Comparison of ENCODE assay signal across 11 mouse cellular contexts in genomic region chr2:125558634-125559589, GRCm38 (mm10). TPM values are rescaled to one million over a fixed set of nuclear protein-coding genes. Genes with fewer than 3 reads are reported as not detected.
DNase-seq lines count a peak whose midpoint lies in the region; ATAC-seq and TF ChIP-seq lines count a peak whose summit lies in the region.
"Had no signal": no experiment of that assay in that cellular context is flagged by ENCODE, and none has a peak within 500 bp of the region (broad histone marks: within the 10 kb centered on the region; RNA-seq: fewer than 3 reads in every experiment).

No protein-coding gene starts in this region.

- no peak overlapping the region for H3K9ac ChIP-seq in kidney, embryonic 16.5 days (replicated peaks; ENCODE audit: low read length)
- no peak overlapping the region for H3K9ac ChIP-seq in hindbrain, embryonic 11.5 days (ENCODE audit: low read depth, low read length)

- DNase-seq in kidney, adult 11 months: peak; percentile 6
- DNase-seq in testis, postnatal 14 days (ENCODE audit: low spot score): no peak
- DNase-seq in hindbrain, embryonic 11.5 days (ENCODE audit: low spot score): peak; percentile 33
- no peak for DNase-seq in B cell, adult 2 months
- no peak for DNase-seq in adrenal gland, adult 2 months
- DNase-seq: adrenal gland, adult 8-10 months; right cerebral cortex, postnatal 14 days; thymus, postnatal 4 days had no signal

- H3K27ac ChIP-seq in kidney, embryonic 16.5 days (ENCODE audit: low read length): no peak overlapping the region
- H3K27ac ChIP-seq in testis, adult 2 months (ENCODE audit: control insufficient read depth, insufficient read depth, low read depth, low read length): peak overlapping the region; percentile 66
- H3K27ac ChIP-seq in hindbrain, embryonic 11.5 days (ENCODE audit: low read depth, low read length): peak overlapping the region; percentile 53

- no peak overlapping the region for H3K4me3 ChIP-seq in kidney, embryonic 16.5 days (ENCODE audit: low read length)
- no peak overlapping the region for H3K4me3 ChIP-seq in testis, adult 2 months (ENCODE audit: control insufficient read depth, low read depth, low read length)
- H3K4me3 ChIP-seq in hindbrain, embryonic 11.5 days (ENCODE audit: low read depth, low read length): no peak overlapping the region

- 84% methylated on average over 19 of the region's 19 CpGs for WGBS in kidney, embryonic 16.5 days
- WGBS in hindbrain, embryonic 11.5 days: 49% methylated on average over 19 of the region's 19 CpGs

- H3K4me2 ChIP-seq in kidney, embryonic 16.5 days (replicated peaks; ENCODE audit: low read depth, low read length): no peak overlapping the region
- no peak overlapping the region; the same call in 1 of the 2 replicates for H3K4me2 ChIP-seq in hindbrain, embryonic 11.5 days (replicated peaks; ENCODE audit: low read depth, low read length)

- ATAC-seq in kidney, embryonic 16.5 days (ENCODE audit: low FRiP score, low TSS enrichment): no peak; the same call in 1 of the 2 replicates
- peak; percentile 65; the same call in 1 of the 2 replicates for ATAC-seq in hindbrain, embryonic 11.5 days (ENCODE audit: low FRiP score)

- TF ChIP-seq POLR2A in testis, adult 2 months (IDR thresholded peaks at IDR 0.05; ENCODE audit: control insufficient read depth, low read depth, low read length): no peak

- H3K27me3 ChIP-seq in kidney, embryonic 16.5 days (ENCODE audit: insufficient read depth, low read length): no peaks in the 10 kb centered on the region
- H3K27me3 ChIP-seq in testis, adult 2 months (ENCODE audit: control insufficient read depth, insufficient read depth, low read length): no peaks in the 10 kb centered on the region
- H3K27me3 ChIP-seq in hindbrain, embryonic 11.5 days (ENCODE audit: control insufficient read depth, insufficient read depth, low read length): no peaks in the 10 kb centered on the region

- no peaks in the 10 kb centered on the region for H3K9me3 ChIP-seq in kidney, embryonic 16.5 days (ENCODE audit: low read length)
- H3K9me3 ChIP-seq in hindbrain, embryonic 11.5 days (ENCODE audit: control insufficient read depth, low read length): no peaks in the 10 kb centered on the region
- H3K9me3 ChIP-seq: G1E had no signal

- H3K36me3 ChIP-seq in kidney, embryonic 16.5 days (ENCODE audit: insufficient read depth, low read length): peaks cover 8% of the 10 kb centered on the region
- H3K36me3 ChIP-seq in testis, adult 2 months (ENCODE audit: control insufficient read depth, insufficient read depth, low read length): no peaks in the 10 kb centered on the region
- H3K36me3 ChIP-seq in hindbrain, embryonic 11.5 days (ENCODE audit: control insufficient read depth, insufficient read depth, low read length): no peaks in the 10 kb centered on the region

- no peak for TF ChIP-seq CTCF in testis, adult 2 months (IDR thresholded peaks at IDR 0.05; ENCODE audit: control insufficient read depth, insufficient read depth, insufficient replicate concordance, low read depth, low read length)

- H3K4me1 ChIP-seq in kidney, embryonic 16.5 days (ENCODE audit: insufficient read depth, low read length): no peaks in the 10 kb centered on the region
- no peaks in the 10 kb centered on the region for H3K4me1 ChIP-seq in testis, adult 2 months (ENCODE audit: control insufficient read depth, insufficient read depth, low read length)
- no peaks in the 10 kb centered on the region for H3K4me1 ChIP-seq in hindbrain, embryonic 11.5 days (replicated peaks; ENCODE audit: control insufficient read depth, insufficient read depth, low read length)

RNA-seq across cellular contexts. Expression of gene Fbn1, which starts 51.1 kb away (rescaled TPM):
- 15.2 and 15.5 TPM in 2 replicates for polyA plus RNA-seq in kidney, embryonic 16.5 days (2015; fragmentation: Nextera tagmentation; extraction: Ambion mirVana)
- polyA plus RNA-seq in testis, adult 2 months (2012; rRNA removed): 1.1 and 1.5 TPM in 2 replicates
- polyA plus RNA-seq in hindbrain, embryonic 11.5 days (2014; fragmentation: Nextera tagmentation; extraction: Ambion mirVana): 8.7 and 12.3 TPM in 2 replicates
- 10 to 100 TPM; 18.5 to 26.0 TPM for total RNA-seq in adrenal gland, adult 2 months (2021)
- polyA plus RNA-seq in adrenal gland, adult 2 months (2012; rRNA removed): 3.4 and 5.0 TPM in 2 replicates
- polyA plus RNA-seq: G1E had no signal

RNA-seq across cellular contexts. Expression of gene Gm9913, which starts 54.0 kb away (rescaled TPM):
- polyA plus RNA-seq in kidney, embryonic 16.5 days (2015; fragmentation: Nextera tagmentation; extraction: Ambion mirVana): 0.18 and 0.22 TPM in 2 replicates
- polyA plus RNA-seq in testis, adult 2 months (2012; rRNA removed): 0.04 TPM in 1 of 2 replicates, not detected in the other
- polyA plus RNA-seq in hindbrain, embryonic 11.5 days (2014; fragmentation: Nextera tagmentation; extraction: Ambion mirVana): 0.25 and 0.28 TPM in 2 replicates
- total RNA-seq in adrenal gland, adult 2 months (2021): not detected
- 0.33 TPM in 1 of 2 replicates, not detected in the other for polyA plus RNA-seq in adrenal gland, adult 2 months (2012; rRNA removed)
- total RNA-seq: G1E had no signal
- polyA plus RNA-seq: G1E had no signal

Comparison
In these comparisons a context has a peak if more than half of its experiments do, and no peak if none do; other contexts are left out.
1. DNase-seq: peak in kidney, adult 11 months (single experiment) and hindbrain, embryonic 11.5 days (single experiment); none in testis, postnatal 14 days (single experiment), B cell, adult 2 months (0 of 2) and adrenal gland, adult 2 months (single experiment).